Mouse (Mus musculus): Measurements from ENCODE around the gene Ifit3.

GRCm38 (mm10) chr19:34571080-34571479, 12.3 kb upstream of the Ifit3 start:
- TF ChIP-seq POLR2A (IDR thresholded peaks at IDR 0.05; ENCODE audit: low read depth, low read length) = no peak
- no peak for TF ChIP-seq CTCF (IDR thresholded peaks at IDR 0.05; ENCODE audit: borderline replicate concordance, insufficient read depth, low read length)

All from embryonic fibroblast, embryonic 13.5 days (primary cell).